Mouse (Mus musculus): ENCODE data around the gene Kit.

DNA sequence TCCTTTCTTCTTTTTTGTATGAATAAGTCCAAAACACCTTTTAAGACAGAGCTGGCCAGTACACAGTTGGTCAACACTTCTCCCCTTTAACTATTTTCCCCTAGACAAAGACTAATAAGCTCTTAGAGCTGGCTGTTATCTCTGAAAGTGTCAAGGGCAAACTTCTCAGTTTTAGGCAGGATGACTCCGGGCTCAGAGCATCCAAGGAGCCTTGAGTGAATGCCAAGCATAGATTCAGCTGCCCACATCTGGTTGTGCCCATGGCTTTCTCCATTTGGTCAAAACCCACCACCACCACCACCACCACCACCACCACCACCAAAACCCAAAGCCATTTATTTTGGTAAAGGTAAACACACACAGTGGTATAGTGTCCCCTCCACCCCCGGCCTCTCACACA is 13.5 kb upstream of the Kit start:
- TF ChIP-seq POLR2A (IDR thresholded peaks at IDR 0.05; ENCODE audit: insufficient read depth, low read depth, low read length) = no peak
- no peak for TF ChIP-seq CTCF (IDR thresholded peaks at IDR 0.05)
- no peak for TF ChIP-seq EP300 (IDR thresholded peaks at IDR 0.05; ENCODE audit: insufficient read depth, low read depth, low read length)
